Mouse (Mus musculus): ENCODE measurements around the gene Olfr561.

DNA sequence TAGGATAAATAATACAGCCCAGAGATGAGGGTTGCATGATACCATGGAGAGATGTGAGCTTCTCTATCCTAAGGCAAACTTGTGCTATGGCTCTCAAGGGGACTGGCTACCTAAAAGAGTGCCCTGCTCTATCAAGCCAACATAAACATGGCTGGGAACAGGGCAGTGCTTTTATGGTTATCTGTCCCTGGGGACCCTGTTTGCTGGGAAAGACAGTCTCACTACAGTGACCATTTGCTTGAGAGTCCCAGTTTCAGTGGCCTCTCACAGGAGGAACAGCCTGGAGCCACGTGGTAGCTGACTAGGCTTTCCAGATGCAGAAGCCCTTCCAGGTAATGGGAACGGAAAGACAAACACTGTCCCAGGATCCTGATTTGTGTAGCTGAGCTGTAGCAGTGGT is 33.3 kb upstream of the Olfr561 start:
- TF ChIP-seq EP300 (IDR thresholded peaks at IDR 0.05; ENCODE audit: low read depth) (no peak), CTCF (IDR thresholded peaks at IDR 0.05; ENCODE audit: low read depth) (no peak)
